8 mouse cellular contexts compared by ENCODE assay signal in the genomic region with DNA sequence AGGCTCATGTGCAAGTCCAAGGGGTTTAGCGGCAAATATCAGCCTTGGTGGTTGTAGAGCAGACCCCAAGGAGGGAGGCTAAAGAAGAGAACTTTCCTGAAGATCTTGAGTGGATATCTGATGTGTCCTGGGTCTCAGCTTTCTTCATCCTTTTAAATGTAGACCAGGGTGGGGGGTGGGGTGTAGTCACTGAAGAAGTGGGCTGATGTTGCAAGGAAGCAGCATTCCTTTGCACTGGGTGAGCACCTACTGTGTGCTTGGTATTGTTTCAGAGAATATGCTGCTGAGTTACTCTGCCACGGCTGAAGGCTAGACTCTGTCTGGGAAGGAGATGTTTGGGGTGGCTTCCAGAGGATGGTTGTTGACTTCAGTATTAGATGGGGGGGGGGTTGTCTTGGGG. TPM values are rescaled to one million over a fixed set of nuclear protein-coding genes. Genes with fewer than 3 reads are reported as not detected.
DNase-seq lines count a peak whose midpoint lies in the region; ATAC-seq and TF ChIP-seq lines count a peak whose summit lies in the region.

No protein-coding gene starts in this region.

- no peaks in the 10 kb centered on the region for H3K9me3 ChIP-seq in lung, postnatal 0 days (ENCODE audit: low read length)
- H3K9me3 ChIP-seq in limb, embryonic 13.5 days: no peaks in the 10 kb centered on the region
- H3K9me3 ChIP-seq in stomach, embryonic 14.5 days (ENCODE audit: control insufficient read depth, low read depth, low read length): no peaks in the 10 kb centered on the region

- peak overlapping the region; percentile 70 for H3K9ac ChIP-seq in lung, postnatal 0 days (replicated peaks; ENCODE audit: low read depth)
- peak overlapping the region; percentile 72; the same call in 1 of the 2 replicates for H3K9ac ChIP-seq in limb, embryonic 13.5 days
- H3K9ac ChIP-seq in stomach, embryonic 14.5 days (replicated peaks; ENCODE audit: low read depth, low read length): no peak overlapping the region

- peak overlapping the region; percentile 50 for H3K4me3 ChIP-seq in lung, postnatal 0 days (ENCODE audit: low read depth, low read length)
- H3K4me3 ChIP-seq in limb, embryonic 13.5 days: peak overlapping the region; percentile 45
- peak overlapping the region; percentile 36 for H3K4me3 ChIP-seq in stomach, embryonic 14.5 days (ENCODE audit: low read depth, low read length)

- no peak for TF ChIP-seq CTCF in lung, postnatal 0 days (IDR thresholded peaks at IDR 0.05)

- peak overlapping the region; percentile 66 for H3K4me2 ChIP-seq in lung, postnatal 0 days (replicated peaks; ENCODE audit: low read depth, low read length)
- peak overlapping the region; percentile 74 for H3K4me2 ChIP-seq in limb, embryonic 13.5 days (replicated peaks)
- peak overlapping the region; percentile 74 for H3K4me2 ChIP-seq in stomach, embryonic 14.5 days (replicated peaks; ENCODE audit: low read depth, low read length)

- TF ChIP-seq EP300 in lung, postnatal 0 days (IDR thresholded peaks at IDR 0.05): no peak

- no peaks in the 10 kb centered on the region for H3K36me3 ChIP-seq in lung, postnatal 0 days (ENCODE audit: insufficient read depth, low read length)
- peaks cover 2% of the 10 kb centered on the region for H3K36me3 ChIP-seq in limb, embryonic 13.5 days
- 0 out of 2 replicates have a peak, but pooled peaks cover under 1% of the 10 kb centered on the region for H3K36me3 ChIP-seq in stomach, embryonic 14.5 days (ENCODE audit: control insufficient read depth, insufficient read depth, low read length)

- DNase-seq in CD4-positive, CD25-positive, alpha-beta regulatory T cell, adult 2 months (ENCODE audit: low read depth, low spot score): peak; percentile 13
- peak; percentile 31 for DNase-seq in lung, postnatal 0 days (ENCODE audit: low spot score)
- DNase-seq in lung, postnatal 14 days: no peak
- DNase-seq in layer of hippocampus, adult 11-12 months (ENCODE audit: low spot score): no peak
- no peak for DNase-seq in adrenal gland, postnatal 36 days

- H3K27ac ChIP-seq in lung, postnatal 0 days (ENCODE audit: low read length): peak overlapping the region; percentile 91
- H3K27ac ChIP-seq in limb, embryonic 13.5 days: no peak overlapping the region
- peak overlapping the region; percentile 10; the same call in 1 of the 2 replicates for H3K27ac ChIP-seq in stomach, embryonic 14.5 days (ENCODE audit: low read length)

- H3K27me3 ChIP-seq in lung, postnatal 0 days (replicated peaks; ENCODE audit: insufficient read depth, low read length): no peaks in the 10 kb centered on the region
- no peaks in the 10 kb centered on the region for H3K27me3 ChIP-seq in limb, embryonic 13.5 days
- no peaks in the 10 kb centered on the region for H3K27me3 ChIP-seq in stomach, embryonic 14.5 days (ENCODE audit: control insufficient read depth, insufficient read depth, low read length)

- peaks cover 44% of the 10 kb centered on the region for H3K4me1 ChIP-seq in lung, postnatal 0 days (ENCODE audit: insufficient read depth, low read depth, low read length)
- peaks cover 54% of the 10 kb centered on the region for H3K4me1 ChIP-seq in limb, embryonic 13.5 days
- peaks cover 35% of the 10 kb centered on the region for H3K4me1 ChIP-seq in stomach, embryonic 14.5 days (ENCODE audit: control insufficient read depth, insufficient read depth, low read length)

- no peak for ATAC-seq in CD4-positive, CD25-positive, alpha-beta regulatory T cell, adult 4 months
- no peak for ATAC-seq in lung, postnatal 0 days
- ATAC-seq in limb, embryonic 13.5 days (ENCODE audit: low FRiP score, low read depth): no peak
- no peak for ATAC-seq in stomach, embryonic 14.5 days (ENCODE audit: insufficient number of reproducible peaks, insufficient read depth, low FRiP score, low read depth)

- WGBS in lung, postnatal 0 days: 57% methylated on average over 2 of the region's 2 CpGs
- 75% methylated on average over 2 of the region's 2 CpGs for WGBS in limb, embryonic 13.5 days
- WGBS in stomach, embryonic 14.5 days: 49% methylated on average over 2 of the region's 2 CpGs

RNA-seq across cellular contexts. Expression of a gene that starts 0.7 kb away (rescaled TPM):
- polyA plus RNA-seq in CD4-positive, CD25-positive, alpha-beta regulatory T cell, adult 4 months (2017; shearing (Covaris generic)): 100 to 1,000 TPM; 149 to 151 TPM
- polyA plus RNA-seq in lung, postnatal 0 days (2015; fragmentation: Nextera tagmentation; extraction: Ambion mirVana): 195 and 214 TPM in 2 replicates
- polyA plus RNA-seq in limb, embryonic 13.5 days (2015; fragmentation: Nextera tagmentation; extraction: Ambion mirVana): 392 and 402 TPM in 2 replicates
- polyA plus RNA-seq in stomach, embryonic 14.5 days (2014; fragmentation: Nextera tagmentation; extraction: Ambion mirVana): 425 and 428 TPM in 2 replicates
- total RNA-seq in adrenal gland, postnatal 36 days (2021): 100 to 1,000 TPM; 408 to 430 TPM

RNA-seq across cellular contexts. Expression of a gene that starts 3.5 kb away (rescaled TPM):
- 10 to 100 TPM; 61.1 to 95.4 TPM for polyA plus RNA-seq in CD4-positive, CD25-positive, alpha-beta regulatory T cell, adult 4 months (2017; shearing (Covaris generic))
- 16.0 and 22.4 TPM in 2 replicates for polyA plus RNA-seq in lung, postnatal 0 days (2015; fragmentation: Nextera tagmentation; extraction: Ambion mirVana)
- polyA plus RNA-seq in limb, embryonic 13.5 days (2015; fragmentation: Nextera tagmentation; extraction: Ambion mirVana): 34.6 and 34.9 TPM in 2 replicates
- 24.5 and 27.3 TPM in 2 replicates for polyA plus RNA-seq in stomach, embryonic 14.5 days (2014; fragmentation: Nextera tagmentation; extraction: Ambion mirVana)
- 10 to 100 TPM; 18.5 to 21.2 TPM for total RNA-seq in adrenal gland, postnatal 36 days (2021)

Comparison
In these comparisons a context has a peak if more than half of its experiments do, and no peak if none do; other contexts are left out.
1. DNase-seq: peak in CD4-positive, CD25-positive, alpha-beta regulatory T cell, adult 2 months (single experiment) and lung, postnatal 0 days (single experiment); none in lung, postnatal 14 days (single experiment), layer of hippocampus, adult 11-12 months (single experiment) and adrenal gland, postnatal 36 days (0 of 2).
2. Peak in every context shown above with its lines, with median percentiles within 50 percentile points of each other: H3K4me2 ChIP-seq and H3K4me3 ChIP-seq.